Mouse (Mus musculus) liver, embryonic 14.5 days (tissue): ENCODE measurements at regions not wholly inside any gene's neighbourhood (a gene's known extent, or its start where the extent isn't known, plus 50 kb on each side); places are given as distances from the start of the nearest gene placed in this dataset.

Experiments used
- ATAC-seq: fragments of 200-750 bp; cut with Nextera tagmentation; 2 replicates; pipeline ENCODE4 v1.8.0; 2017; ENCODE audit warnings: moderate number of reproducible peaks, mild to moderate bottlenecking, moderate library complexity; ENCODE audit not compliant: insufficient read depth
- DNase-seq, 3 experiments: peaks; one replicate each; pipeline ENCODE4 v3.0.0-alpha.2; 2012 to 2013; ENCODE audit warnings: low read depth in 3 of 3, low spot score in 3 of 3
- H3K27ac ChIP-seq: fragments of 300-500 bp; sonication (generic); 2 replicates; pipeline ENCODE4 v1.5.1; 2014; ENCODE audit warnings: moderate library complexity, mild to moderate bottlenecking, control low read depth, inconsistent platforms
- H3K27me3 ChIP-seq: fragments of 300-500 bp; sonication (generic); 2 replicates; pipeline ENCODE4 v1.6.1; 2014; ENCODE audit warnings: mild to moderate bottlenecking, low read length, moderate library complexity; ENCODE audit not compliant: control insufficient read depth, insufficient read depth
- H3K36me3 ChIP-seq: fragments of 300-500 bp; sonication (generic); replicated peaks from 2 replicates; pipeline ENCODE4 v1.6.1; 2014; ENCODE audit warnings: low read depth; ENCODE audit not compliant: control insufficient read depth, insufficient read depth
- H3K4me1 ChIP-seq, 2 experiments: fragments of 200-500 bp in 1 of 2; fragments of 300-500 bp in 1 of 2; sonication (generic) in 1 of 2; replicated peaks; 2 replicates each; pipeline ENCODE4 v1.6.1; 2012 to 2014; ENCODE audit warnings: antibody characterized with exemption in 1 of 2, inconsistent platforms in 1 of 2, low read length in 1 of 2; ENCODE audit not compliant: control insufficient read depth in 2 of 2, insufficient read depth in 2 of 2
- H3K4me2 ChIP-seq: fragments of 300-500 bp; sonication (generic); 2 replicates; pipeline ENCODE4 v1.6.1; 2014; ENCODE audit warnings: low read depth, mild to moderate bottlenecking, control low read depth, moderate library complexity
- H3K4me3 ChIP-seq, 2 experiments: fragments of 200-500 bp in 1 of 2; fragments of 300-500 bp in 1 of 2; sonication (generic) in 1 of 2; 2 replicates each; pipeline ENCODE4 v1.5.1; 2012 to 2014; ENCODE audit warnings: low read depth in 2 of 2, low read length in 2 of 2, mild to moderate bottlenecking in 2 of 2, control low read depth in 1 of 2, inconsistent platforms in 1 of 2, moderate library complexity in 1 of 2; ENCODE audit not compliant: insufficient read depth in 1 of 2
- H3K9ac ChIP-seq: fragments of 300-500 bp; sonication (generic); replicated peaks from 2 replicates; pipeline ENCODE4 v1.6.1; 2014; ENCODE audit warnings: mild to moderate bottlenecking, control low read depth, moderate library complexity
- H3K9me3 ChIP-seq: fragments of 300-500 bp; sonication (generic); 2 replicates; pipeline ENCODE4 v1.6.1; 2016; ENCODE audit warnings: low read length, mixed read lengths; ENCODE audit not compliant: control insufficient read depth
- CTCF ChIP-seq: IDR thresholded peaks from 2 replicates; pipeline ENCODE4 v1.5.1; 2016; ENCODE audit warnings: antibody characterized with exemption, low read depth, control low read depth
- EP300 ChIP-seq: IDR thresholded peaks from 2 replicates; pipeline ENCODE4 v1.6.1; 2016; ENCODE audit warnings: antibody characterized with exemption, low read depth
- WGBS: fragments of 180-500 bp; shearing (Covaris S2); extraction: QIAGEN DNeasy Blood & Tissue Kit; methylation state at CpG from one replicate; pipeline ENCODE4 v1.1.7; 2014; ENCODE audit not compliant: insufficient replicate concordance; 5-methylcytosine and 5-hydroxymethylcytosine counted together

GRCm38 (mm10) chr1:90476556-90477243 lies 126.1 kb upstream of the Cops8 start:
- WGBS, result 44% methylated on average over 9 of the region's 9 CpGs
- no peak for ATAC-seq

GRCm38 (mm10) chr1:90478839-90479238 lies 123.9 kb upstream of the Cops8 start:
- Histone ChIP-seq H3K4me3 (no peak overlapping the region), H3K36me3 (no peaks in the 10 kb centered on the region), H3K4me2 (no peak overlapping the region), H3K9me3 (no peaks in the 10 kb centered on the region), H3K27ac (no peak overlapping the region), H3K9ac (no peak overlapping the region), H3K4me1 (no peaks in the 10 kb centered on the region), H3K27me3 (no peaks in the 10 kb centered on the region)
- 58% methylated on average over 2 of the region's 2 CpGs for WGBS
- ATAC-seq, result no peak
- DNase-seq, result no peak
- TF ChIP-seq CTCF (peak; percentile 56), EP300 (no peak)

More at GRCm38 (mm10) chr1:90476556-90477243, 126.1 kb upstream of the Cops8 start:
- no peaks in the 10 kb centered on the region for H3K4me1 ChIP-seq
- no peaks in the 10 kb centered on the region for H3K36me3 ChIP-seq
- no peak for TF ChIP-seq EP300
- no peak for TF ChIP-seq CTCF
- H3K4me3 ChIP-seq, result no peak overlapping the region
- H3K9ac ChIP-seq, result no peak overlapping the region
- H3K27ac ChIP-seq, result no peak overlapping the region
- H3K27me3 ChIP-seq, result no peaks in the 10 kb centered on the region
- H3K4me2 ChIP-seq, result no peak overlapping the region
- no peak for DNase-seq
- H3K9me3 ChIP-seq, result no peaks in the 10 kb centered on the region

- no peak for TF ChIP-seq EP300
- no peak for TF ChIP-seq CTCF
- no peaks in the 10 kb centered on the region for H3K27me3 ChIP-seq
- H3K9me3 ChIP-seq, result no peaks in the 10 kb centered on the region
- no peaks in the 10 kb centered on the region for H3K4me1 ChIP-seq
- no peak overlapping the region for H3K4me2 ChIP-seq
- no peaks in the 10 kb centered on the region for H3K36me3 ChIP-seq
- no peak for DNase-seq
- H3K27ac ChIP-seq, result no peak overlapping the region
- ATAC-seq, result no peak
- WGBS, result 70% methylated on average over 5 of the region's 5 CpGs
- H3K9ac ChIP-seq, result no peak overlapping the region
- no peak overlapping the region for H3K4me3 ChIP-seq
Measured at GRCm38 (mm10) chr1:90481247-90481646, 121.5 kb upstream of the Cops8 start.

- Histone ChIP-seq H3K27ac (no peak overlapping the region), H3K4me1 (no peaks in the 10 kb centered on the region), H3K4me3 (no peak overlapping the region), H3K27me3 (no peaks in the 10 kb centered on the region), H3K9ac (no peak overlapping the region), H3K36me3 (no peaks in the 10 kb centered on the region), H3K9me3 (no peaks in the 10 kb centered on the region), H3K4me2 (no peak overlapping the region)
- DNase-seq (no peak), ATAC-seq (no peak)
- WGBS, result 58% methylated on average over 5 of the region's 5 CpGs
- TF ChIP-seq EP300, result no peak
- no peak for TF ChIP-seq CTCF
Measured at GRCm38 (mm10) chr1:90481708-90482107, 121.1 kb upstream of the Cops8 start.

- no peak overlapping the region for H3K27ac ChIP-seq
- H3K27me3 ChIP-seq, result no peaks in the 10 kb centered on the region
- no peaks in the 10 kb centered on the region for H3K4me1 ChIP-seq
- no peaks in the 10 kb centered on the region for H3K9me3 ChIP-seq
- no peak for ATAC-seq
- H3K4me2 ChIP-seq, result no peak overlapping the region
- H3K4me3 ChIP-seq, result no peak overlapping the region
- H3K36me3 ChIP-seq, result no peaks in the 10 kb centered on the region
- TF ChIP-seq EP300 (no peak), CTCF (no peak)
- WGBS, result 60% methylated on average over 11 of the region's 11 CpGs
- H3K9ac ChIP-seq, result no peak overlapping the region
- no peak for DNase-seq
Measured at GRCm38 (mm10) chr1:90486349-90486839, 116.4 kb upstream of the Cops8 start.
